Mouse (Mus musculus) heart, embryonic 12.5 days (tissue): ENCODE measurements around the gene Rhof. TPM values are rescaled to one million over a fixed set of nuclear protein-coding genes. Genes with fewer than 3 reads are reported as not detected.

ENCODE experiments used
- ATAC-seq: fragments of 200-750 bp; cut with Nextera tagmentation; 2 replicates; pipeline ENCODE4 v1.8.0; 2017; ENCODE audit warnings: moderate TSS enrichment, moderate library complexity; ENCODE audit not compliant: insufficient number of reproducible peaks, low FRiP score
- H3K27ac ChIP-seq: fragments of 300-500 bp; sonication (generic); 2 replicates; pipeline ENCODE4 v1.5.1; 2016; ENCODE audit warnings: mild to moderate bottlenecking, moderate library complexity; ENCODE audit not compliant: poor library complexity, severe bottlenecking
- H3K27me3 ChIP-seq: fragments of 300-500 bp; sonication (generic); replicated peaks from 2 replicates; pipeline ENCODE4 v1.6.1; 2016; ENCODE audit warnings: mild to moderate bottlenecking, moderate library complexity
- H3K36me3 ChIP-seq: fragments of 300-500 bp; sonication (generic); 2 replicates; pipeline ENCODE4 v1.6.1; 2016; ENCODE audit warnings: mild to moderate bottlenecking, moderate library complexity
- H3K4me1 ChIP-seq: fragments of 300-500 bp; sonication (generic); replicated peaks from 2 replicates; pipeline ENCODE4 v1.6.1; 2016; ENCODE audit warnings: mild to moderate bottlenecking
- H3K4me2 ChIP-seq: fragments of 300-500 bp; sonication (generic); 2 replicates; pipeline ENCODE4 v1.6.1; 2016; ENCODE audit warnings: mild to moderate bottlenecking, moderate library complexity
- H3K4me3 ChIP-seq: fragments of 300-500 bp; sonication (generic); 2 replicates; pipeline ENCODE4 v1.5.1; 2016; ENCODE audit warnings: mild to moderate bottlenecking
- H3K9ac ChIP-seq: fragments of 300-500 bp; sonication (generic); 2 replicates; pipeline ENCODE4 v1.6.1; 2016; ENCODE audit warnings: mild to moderate bottlenecking, moderate library complexity
- H3K9me3 ChIP-seq: fragments of 300-500 bp; sonication (generic); replicated peaks from 2 replicates; pipeline ENCODE4 v1.6.1; 2016; ENCODE audit warnings: mild to moderate bottlenecking, moderate library complexity
- WGBS: fragments of 180-500 bp; shearing (Covaris S2); methylation state at CpG from one replicate; pipeline ENCODE4 v1.1.7; 2016; 5-methylcytosine and 5-hydroxymethylcytosine counted together
- polyA plus RNA-seq: library from polyadenylated mRNA; unstranded; fragments of >200 nt; fragmentation: Nextera tagmentation; extraction: Ambion mirVana; gene quantifications from 2 replicates; pipeline ENCODE4 v1.2.1, GENCODE M21; 2016

Gene Rhof
- polyA plus RNA-seq, 1 experiment from 2014 or later = 1.3 TPM

GRCm38 (mm10) chr5:123102376-123102775 is 30.1 kb downstream of the Rhof start:
- no peak overlapping the region for H3K4me3 ChIP-seq
- no peak overlapping the region for H3K9ac ChIP-seq
- H3K36me3 ChIP-seq = peaks cover 19% of the 10 kb centered on the region
- no peak for ATAC-seq
- no peak overlapping the region for H3K4me2 ChIP-seq
- H3K27ac ChIP-seq = no peak overlapping the region
- WGBS = 60% methylated on average over 7 of the region's 7 CpGs
- H3K9me3 ChIP-seq = no peaks in the 10 kb centered on the region
- no peaks in the 10 kb centered on the region for H3K27me3 ChIP-seq
- peaks cover 26% of the 10 kb centered on the region for H3K4me1 ChIP-seq

- Histone ChIP-seq H3K4me2 (no peak overlapping the region), H3K36me3 (peaks cover 19% of the 10 kb centered on the region), H3K4me3 (no peak overlapping the region), H3K9ac (no peak overlapping the region), H3K4me1 (peaks cover 18% of the 10 kb centered on the region), H3K27me3 (no peaks in the 10 kb centered on the region), H3K27ac (no peak overlapping the region), H3K9me3 (no peaks in the 10 kb centered on the region)
- WGBS = 86% methylated on average over 2 of the region's 2 CpGs
- ATAC-seq = no peak
Measured at GRCm38 (mm10) chr5:123098487-123098886, 34.0 kb downstream of the Rhof start.

- Histone ChIP-seq H3K4me3 (no peak overlapping the region), H3K27me3 (no peaks in the 10 kb centered on the region)
Measured at GRCm38 (mm10) chr5:123096299-123096698, 36.2 kb downstream of the Rhof start.

GRCm38 (mm10) chr5:123094238-123094991 is 38.1 kb downstream of the Rhof start:
- H3K4me3 ChIP-seq = no peak overlapping the region
- H3K4me1 ChIP-seq = peaks cover 14% of the 10 kb centered on the region
- peak; percentile 66 for ATAC-seq
- no peaks in the 10 kb centered on the region for H3K27me3 ChIP-seq
- no peak overlapping the region for H3K27ac ChIP-seq
- no peaks in the 10 kb centered on the region for H3K9me3 ChIP-seq
- WGBS = 79% methylated on average over 25 of the region's 25 CpGs
- H3K4me2 ChIP-seq = no peak overlapping the region
- peaks cover 14% of the 10 kb centered on the region; the same call in 1 of the 2 replicates for H3K36me3 ChIP-seq
- no peak overlapping the region for H3K9ac ChIP-seq

More at GRCm38 (mm10) chr5:123096299-123096698, 36.2 kb downstream of the Rhof start:
- Histone ChIP-seq H3K27ac (no peak overlapping the region), H3K4me2 (no peak overlapping the region), H3K4me1 (peaks cover 14% of the 10 kb centered on the region), H3K36me3 (peaks cover 19% of the 10 kb centered on the region), H3K9me3 (no peaks in the 10 kb centered on the region), H3K9ac (no peak overlapping the region)
- 87% methylated on average over 8 of the region's 8 CpGs for WGBS
- no peak for ATAC-seq

GRCm38 (mm10) chr5:123093077-123093633 is 39.3 kb downstream of the Rhof start:
- ATAC-seq = 0 out of 2 replicates have a peak, but pooled peaks have one; percentile 63
- Histone ChIP-seq H3K36me3 (peaks cover 10% of the 10 kb centered on the region; the same call in 1 of the 2 replicates), H3K9me3 (no peaks in the 10 kb centered on the region), H3K4me3 (no peak overlapping the region), H3K4me2 (no peak overlapping the region), H3K27me3 (no peaks in the 10 kb centered on the region), H3K9ac (no peak overlapping the region), H3K4me1 (peaks cover 14% of the 10 kb centered on the region), H3K27ac (0 out of 2 replicates have a peak overlapping the region, but pooled peaks have one; percentile 47)
- 65% methylated on average over 14 of the region's 14 CpGs for WGBS

GRCm38 (mm10) chr5:123090560-123091306 is 41.8 kb downstream of the Rhof start:
- H3K9ac ChIP-seq = no peak overlapping the region
- no peaks in the 10 kb centered on the region for H3K27me3 ChIP-seq
- peaks cover 9% of the 10 kb centered on the region; the same call in 1 of the 2 replicates for H3K36me3 ChIP-seq
- 89% methylated on average over 10 of the region's 10 CpGs for WGBS
- no peaks in the 10 kb centered on the region for H3K9me3 ChIP-seq
- peaks cover 24% of the 10 kb centered on the region for H3K4me1 ChIP-seq
- no peak for ATAC-seq
- H3K4me2 ChIP-seq = no peak overlapping the region
- H3K27ac ChIP-seq = no peak overlapping the region
- H3K4me3 ChIP-seq = no peak overlapping the region

GRCm38 (mm10) chr5:123088784-123089183 is 43.7 kb downstream of the Rhof start:
- Histone ChIP-seq H3K4me2 (no peak overlapping the region), H3K36me3 (peaks cover 9% of the 10 kb centered on the region; the same call in 1 of the 2 replicates), H3K4me3 (no peak overlapping the region), H3K9ac (no peak overlapping the region), H3K9me3 (no peaks in the 10 kb centered on the region), H3K27ac (no peak overlapping the region), H3K4me1 (peaks cover 22% of the 10 kb centered on the region), H3K27me3 (no peaks in the 10 kb centered on the region)
- ATAC-seq = no peak
- 89% methylated on average over 4 of the region's 4 CpGs for WGBS

- no peak overlapping the region for H3K27ac ChIP-seq
- peaks cover 9% of the 10 kb centered on the region; the same call in 1 of the 2 replicates for H3K36me3 ChIP-seq
- H3K9me3 ChIP-seq = no peaks in the 10 kb centered on the region
- no peaks in the 10 kb centered on the region for H3K27me3 ChIP-seq
- H3K9ac ChIP-seq = no peak overlapping the region
- no peak overlapping the region for H3K4me3 ChIP-seq
- peaks cover 19% of the 10 kb centered on the region for H3K4me1 ChIP-seq
- H3K4me2 ChIP-seq = no peak overlapping the region
- no peak for ATAC-seq
- 86% methylated on average over 2 of the region's 2 CpGs for WGBS
Measured at GRCm38 (mm10) chr5:123086501-123086900, 46.0 kb downstream of the Rhof start.

- H3K27ac ChIP-seq = no peak overlapping the region
- H3K9me3 ChIP-seq = peaks cover 5% of the 10 kb centered on the region; the same call in 1 of the 2 replicates
- peaks cover 27% of the 10 kb centered on the region for H3K4me1 ChIP-seq
- no peak overlapping the region for H3K4me3 ChIP-seq
- H3K36me3 ChIP-seq = no peaks in the 10 kb centered on the region
- H3K9ac ChIP-seq = no peak overlapping the region
- H3K4me2 ChIP-seq = no peak overlapping the region
- WGBS = 56% methylated on average over 13 of the region's 13 CpGs
- no peaks in the 10 kb centered on the region for H3K27me3 ChIP-seq
- no peak for ATAC-seq
Measured at GRCm38 (mm10) chr5:123083340-123084050, 49.0 kb downstream of the Rhof start.

GRCm38 (mm10) chr5:123080510-123080909 is 52.0 kb downstream of the Rhof start:
- H3K9ac ChIP-seq = no peak overlapping the region
- H3K4me1 ChIP-seq = peaks cover 34% of the 10 kb centered on the region
- H3K9me3 ChIP-seq = peaks cover 5% of the 10 kb centered on the region; the same call in 1 of the 2 replicates
- no peak overlapping the region for H3K27ac ChIP-seq
- no peak overlapping the region for H3K4me3 ChIP-seq
- no peaks in the 10 kb centered on the region for H3K27me3 ChIP-seq
- no peak overlapping the region for H3K4me2 ChIP-seq
- WGBS = 94% methylated on average over 13 of the region's 13 CpGs
- ATAC-seq = no peak
- no peaks in the 10 kb centered on the region for H3K36me3 ChIP-seq
